Mouse (Mus musculus): ENCODE measurements around the gene Ppp1r13b. TPM values are rescaled to one million over a fixed set of nuclear protein-coding genes. Genes with fewer than 3 reads are reported as not detected.
"Not testable (repeated sequence)": the region's sequence is repeated elsewhere in the genome, so short reads cannot be mapped to it uniquely, and the experiment has no call there.

Ppp1r13b gene
- 12.3 and 15.2 TPM in 2 replicates for polyA plus RNA-seq (2015; fragmentation: Nextera tagmentation; extraction: Ambion mirVana)

DNA sequence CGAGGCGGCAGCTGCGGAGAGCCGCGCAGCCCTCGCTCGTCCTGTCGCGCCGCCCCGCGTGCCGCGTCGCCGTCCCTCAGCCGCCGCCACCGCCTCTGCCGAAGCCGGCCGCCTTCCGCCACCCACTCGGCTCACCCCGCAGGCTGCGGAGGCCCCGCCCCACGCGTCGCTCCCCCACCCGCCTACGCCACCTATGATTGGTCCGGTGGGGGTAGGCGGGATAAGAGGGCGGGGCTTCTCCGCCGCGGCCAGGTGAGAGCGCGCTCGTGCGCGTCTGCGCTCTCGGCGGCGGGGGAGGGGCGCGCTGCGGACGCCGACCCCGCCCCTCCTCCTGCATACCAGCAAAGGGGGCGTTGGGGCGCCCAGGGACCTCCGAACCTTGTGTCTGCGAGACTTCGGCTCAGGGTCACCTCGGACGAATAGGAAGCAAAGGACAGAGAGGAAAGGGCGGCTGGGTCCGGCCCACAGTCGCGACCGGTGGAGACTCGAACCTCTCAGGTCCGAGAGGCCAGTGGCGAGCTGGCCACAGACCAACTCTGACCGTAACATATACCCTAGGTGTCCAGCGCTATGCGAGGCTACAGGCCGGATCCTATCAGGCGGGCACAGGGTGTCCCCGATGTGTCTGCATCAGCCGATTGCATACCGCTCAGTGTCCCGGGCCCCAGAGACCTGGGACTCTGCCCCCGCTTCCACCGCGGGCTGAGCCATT, at the start of gene Ppp1r13b:
Gene Ppp1r13b (minus strand): TSS at position 141 of the 712 bp plus-strand sequence.
- under 1% methylated on average over 79 of the region's 80 CpGs for WGBS
- Histone ChIP-seq H3K27me3 (peaks cover 32% of the 10 kb centered on the region), H3K27ac (peak within 1 kb of the TSS; percentile 84)

DNA sequence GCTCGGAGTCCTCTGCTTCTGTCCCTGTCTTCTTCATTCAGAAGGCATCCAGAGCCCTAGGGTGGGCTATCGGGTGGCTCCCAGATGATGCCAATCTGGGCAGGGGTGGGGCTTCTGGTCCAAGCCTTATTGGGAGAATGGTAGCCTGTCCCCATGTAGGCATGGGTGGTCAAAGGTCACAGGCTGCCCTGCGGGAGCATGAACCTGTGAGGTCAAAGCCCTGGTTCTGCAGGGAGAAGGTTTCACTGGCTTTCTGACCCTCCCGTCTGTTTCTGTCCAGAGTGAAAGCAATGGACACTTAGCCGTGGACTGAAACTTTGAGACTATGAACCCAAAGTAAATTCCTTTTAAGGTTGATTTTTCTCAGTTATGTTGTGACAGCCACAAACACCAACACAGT, 48.3 kb upstream of the Ppp1r13b start:
- WGBS, result 56% methylated on average over 5 of the region's 5 CpGs
- H3K27me3 ChIP-seq, result no peaks in the 10 kb centered on the region
- H3K9me3 ChIP-seq, result no peaks in the 10 kb centered on the region
- H3K27ac ChIP-seq, result no peak overlapping the region
- no peak overlapping the region for H3K4me3 ChIP-seq
- no peak for ATAC-seq (ENCODE audit: insufficient number of reproducible peaks, insufficient read depth, low FRiP score, low TSS enrichment, low read depth)
- no peak overlapping the region for H3K4me2 ChIP-seq
- peaks cover 21% of the 10 kb centered on the region for H3K36me3 ChIP-seq
- H3K4me1 ChIP-seq, result peaks cover 15% of the 10 kb centered on the region
- H3K9ac ChIP-seq, result no peak overlapping the region

More for the DNA sequence above, at the start of gene Ppp1r13b:
- Histone ChIP-seq H3K9me3 (no peaks in the 10 kb centered on the region), H3K36me3 (no peaks in the 10 kb centered on the region), H3K9ac (peak within 1 kb of the TSS; percentile 85), H3K4me1 (peaks cover 17% of the 10 kb centered on the region), H3K4me3 (peak within 1 kb of the TSS; percentile 83), H3K4me2 (peak within 1 kb of the TSS; percentile 90)
- ATAC-seq (ENCODE audit: insufficient number of reproducible peaks, insufficient read depth, low FRiP score, low TSS enrichment, low read depth), result peak; percentile 94

- no peaks in the 10 kb centered on the region for H3K9me3 ChIP-seq
- ATAC-seq (ENCODE audit: insufficient number of reproducible peaks, insufficient read depth, low FRiP score, low TSS enrichment, low read depth), result no peak
- no peaks in the 10 kb centered on the region for H3K27me3 ChIP-seq
- peak overlapping the region; percentile 60; the same call in 1 of the 2 replicates for H3K27ac ChIP-seq
- H3K4me1 ChIP-seq, result peaks cover 11% of the 10 kb centered on the region
- WGBS, result 28% methylated on average over 5 of the region's 5 CpGs
- H3K4me2 ChIP-seq, result no peak overlapping the region
- no peak overlapping the region for H3K4me3 ChIP-seq
- H3K9ac ChIP-seq, result no peak overlapping the region
- H3K36me3 ChIP-seq, result no peaks in the 10 kb centered on the region
These were observed 43.8 kb upstream of the Ppp1r13b start for GRCm38 (mm10) chr12:111951701-111952100.

DNA sequence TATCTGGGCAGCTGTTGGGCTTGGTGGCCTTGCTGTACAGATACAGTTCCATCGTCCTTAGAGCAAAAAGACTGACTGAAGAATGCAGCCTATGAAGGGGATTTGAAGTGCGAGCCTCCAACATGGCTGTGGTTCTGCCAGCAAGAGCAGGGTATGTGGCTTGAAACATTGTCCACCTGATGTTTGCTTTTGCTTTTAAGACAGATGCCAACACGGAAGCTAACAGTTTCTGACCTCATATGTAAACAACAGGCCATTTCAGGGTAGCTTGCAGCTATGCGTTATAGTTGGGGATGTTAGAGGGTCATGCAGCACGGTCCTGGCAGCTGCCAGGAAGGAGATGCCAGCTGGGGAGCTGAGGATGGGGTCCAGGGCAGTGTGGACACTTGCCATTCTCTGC, 42.6 kb upstream of the Ppp1r13b start:
- Histone ChIP-seq H3K4me2 (no peak overlapping the region), H3K9ac (no peak overlapping the region), H3K4me3 (no peak overlapping the region), H3K27ac (no peak overlapping the region), H3K27me3 (no peaks in the 10 kb centered on the region), H3K4me1 (peaks cover 15% of the 10 kb centered on the region), H3K36me3 (no peaks in the 10 kb centered on the region), H3K9me3 (no peaks in the 10 kb centered on the region)
- no peak for ATAC-seq (ENCODE audit: insufficient number of reproducible peaks, insufficient read depth, low FRiP score, low TSS enrichment, low read depth)
- 84% methylated on average over 5 of the region's 5 CpGs for whole genome bisulfite sequencing

DNA sequence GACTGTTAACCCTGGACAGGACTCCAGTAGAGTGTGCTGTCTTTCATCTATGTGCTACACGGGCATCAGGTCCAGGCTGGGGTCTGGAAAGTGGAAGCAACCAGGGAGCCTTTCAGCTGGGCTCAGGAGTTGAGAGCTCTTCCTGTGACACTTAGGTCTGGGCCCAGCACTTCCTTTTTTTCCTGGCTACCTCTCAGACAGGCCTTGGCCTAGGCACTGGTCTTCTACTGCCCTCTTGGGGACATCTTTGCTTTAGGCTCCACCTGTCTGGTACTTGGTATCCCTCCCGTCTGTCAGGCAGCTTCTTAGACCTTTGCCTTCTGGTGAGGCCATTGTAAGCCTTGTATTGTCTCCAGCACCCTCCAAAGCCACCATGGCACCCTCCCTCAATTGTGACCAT, 38.8 kb upstream of the Ppp1r13b start:
- no peak overlapping the region for H3K4me3 ChIP-seq
- peaks cover 19% of the 10 kb centered on the region for H3K4me1 ChIP-seq
- H3K9ac ChIP-seq, result no peak overlapping the region
- ATAC-seq (ENCODE audit: insufficient number of reproducible peaks, insufficient read depth, low FRiP score, low TSS enrichment, low read depth), result no peak
- H3K9me3 ChIP-seq, result no peaks in the 10 kb centered on the region
- H3K27me3 ChIP-seq, result no peaks in the 10 kb centered on the region
- 0 out of 2 replicates have a peak overlapping the region, but pooled peaks have one; percentile 22 for H3K27ac ChIP-seq
- no peak overlapping the region for H3K4me2 ChIP-seq
- H3K36me3 ChIP-seq, result no peaks in the 10 kb centered on the region
- 41% methylated on average over 2 of the region's 2 CpGs for WGBS

DNA sequence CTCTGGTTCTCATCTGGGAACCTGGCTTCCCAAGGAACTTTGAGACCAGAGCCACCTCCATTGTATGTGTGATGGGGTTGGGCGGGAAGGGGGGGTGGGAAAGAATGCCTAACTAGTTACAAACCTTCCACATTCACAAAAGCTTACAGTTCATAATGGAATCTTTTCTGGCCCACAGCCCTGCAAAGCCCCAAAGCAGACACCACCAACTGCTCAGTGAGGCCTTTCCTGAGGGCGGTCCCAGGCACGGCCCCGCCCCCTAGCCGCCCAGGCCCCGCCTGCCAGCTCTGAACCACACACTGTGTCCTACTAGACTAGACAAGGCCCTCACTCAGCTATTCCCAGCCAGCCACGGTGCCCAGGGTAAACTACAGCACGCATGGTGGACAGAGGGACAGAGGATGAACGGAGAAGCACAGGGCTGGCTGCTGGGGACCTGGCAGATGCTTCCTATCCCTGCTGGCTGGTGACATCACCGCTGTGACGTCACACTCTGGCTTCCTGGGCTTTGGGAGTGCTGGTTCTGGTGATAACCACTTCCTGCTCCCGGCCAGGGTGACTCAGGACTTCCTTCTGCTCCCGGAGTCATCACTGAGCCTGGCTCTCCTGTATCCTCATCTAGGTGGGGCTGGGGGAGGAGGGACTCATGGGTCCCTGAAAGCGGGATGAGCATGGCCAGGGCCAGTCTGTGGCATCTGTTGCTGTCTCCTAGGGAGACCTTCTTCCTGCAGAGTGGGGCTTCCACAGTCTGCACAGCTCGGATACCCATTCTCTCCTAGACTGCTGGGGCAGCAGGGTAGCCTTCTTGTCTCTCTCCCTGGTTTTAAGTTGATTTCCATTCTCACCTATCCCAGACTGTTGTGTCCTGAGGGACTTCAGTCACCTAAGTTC, 38.1 kb upstream of the Ppp1r13b start:
- not testable (repeated sequence) for H3K36me3 ChIP-seq, H3K4me2 ChIP-seq, H3K4me3 ChIP-seq, H3K9ac ChIP-seq, H3K9me3 ChIP-seq, H3K27me3 ChIP-seq
- peak; percentile 52 for ATAC-seq (ENCODE audit: insufficient number of reproducible peaks, insufficient read depth, low FRiP score, low TSS enrichment, low read depth)
- Histone ChIP-seq H3K4me1 (peaks cover 14% of the 10 kb centered on the region), H3K27ac (peak overlapping the region; percentile 77)
- WGBS, result 70% methylated on average over 12 of the region's 15 CpGs

GRCm38 (mm10) chr12:111945115-111945514, 37.2 kb upstream of the Ppp1r13b start:
- Histone ChIP-seq H3K4me2 (no peak overlapping the region), H3K9me3 (no peaks in the 10 kb centered on the region), H3K4me1 (peaks cover 15% of the 10 kb centered on the region), H3K4me3 (no peak overlapping the region), H3K27me3 (no peaks in the 10 kb centered on the region), H3K9ac (peak overlapping the region; percentile 6; the same call in 1 of the 2 replicates), H3K27ac (peak overlapping the region; percentile 77), H3K36me3 (no peaks in the 10 kb centered on the region)
- ATAC-seq (ENCODE audit: insufficient number of reproducible peaks, insufficient read depth, low FRiP score, low TSS enrichment, low read depth), result no peak
- 36% methylated on average over 8 of the region's 8 CpGs for WGBS

DNA sequence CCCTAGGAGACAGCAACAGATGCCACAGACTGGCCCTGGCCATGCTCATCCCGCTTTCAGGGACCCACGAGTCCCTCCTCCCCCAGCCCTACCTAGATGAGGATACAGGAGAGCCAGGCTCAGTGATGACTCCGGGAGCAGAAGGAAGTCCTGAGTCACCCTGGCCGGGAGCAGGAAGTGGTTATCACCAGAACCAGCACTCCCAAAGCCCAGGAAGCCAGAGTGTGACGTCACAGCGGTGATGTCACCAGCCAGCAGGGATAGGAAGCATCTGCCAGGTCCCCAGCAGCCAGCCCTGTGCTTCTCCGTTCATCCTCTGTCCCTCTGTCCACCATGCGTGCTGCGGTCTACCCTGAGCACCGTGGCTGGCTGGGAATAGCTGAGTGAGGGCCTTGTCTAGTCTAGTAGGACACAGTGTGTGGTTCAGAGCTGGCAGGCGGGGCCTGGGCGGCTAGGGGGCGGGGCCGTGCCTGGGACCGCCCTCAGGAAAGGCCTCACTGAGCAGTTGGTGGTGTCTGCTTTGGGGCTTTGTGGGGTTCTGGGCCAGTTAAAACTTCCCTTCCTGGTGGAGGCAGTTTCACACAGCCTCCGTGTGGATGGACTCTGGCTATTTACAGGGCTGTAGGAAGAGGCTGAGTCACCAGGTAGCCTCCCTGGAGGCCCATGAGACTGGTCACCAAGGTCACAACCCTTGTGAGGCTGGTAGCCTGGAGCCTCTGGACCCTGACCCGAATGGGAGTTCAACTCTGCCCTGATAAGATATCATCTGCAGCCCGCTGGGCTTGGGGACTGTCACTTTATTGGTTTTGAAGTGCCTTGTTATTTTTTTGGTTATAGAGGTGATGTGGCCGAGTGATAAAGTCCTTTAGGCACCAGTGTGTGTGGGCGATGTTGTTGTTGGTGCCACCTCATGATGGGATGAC, 36.4 kb upstream of the Ppp1r13b start:
- peak; percentile 57 for ATAC-seq (ENCODE audit: insufficient number of reproducible peaks, insufficient read depth, low FRiP score, low TSS enrichment, low read depth)
- not testable (repeated sequence) for H3K36me3 ChIP-seq, H3K4me3 ChIP-seq, H3K4me2 ChIP-seq, H3K9me3 ChIP-seq, H3K9ac ChIP-seq, H3K27me3 ChIP-seq
- 67% methylated on average over 17 of the region's 20 CpGs for WGBS
- H3K4me1 ChIP-seq, result peaks cover 20% of the 10 kb centered on the region
- 0 out of 2 replicates have a peak overlapping the region, but pooled peaks have one; percentile 77 for H3K27ac ChIP-seq

- Histone ChIP-seq H3K4me2 (no peak overlapping the region), H3K4me3 (no peak overlapping the region), H3K27ac (peak overlapping the region; percentile 39; the same call in 1 of the 2 replicates), H3K9ac (no peak overlapping the region), H3K27me3 (no peaks in the 10 kb centered on the region), H3K36me3 (no peaks in the 10 kb centered on the region), H3K9me3 (no peaks in the 10 kb centered on the region), H3K4me1 (peaks cover 28% of the 10 kb centered on the region)
- WGBS, result 64% methylated on average over 10 of the region's 10 CpGs
- ATAC-seq (ENCODE audit: insufficient number of reproducible peaks, insufficient read depth, low FRiP score, low TSS enrichment, low read depth), result no peak
These were observed 35.6 kb upstream of the Ppp1r13b start for GRCm38 (mm10) chr12:111943421-111944064.

- H3K4me3 ChIP-seq, result no peak overlapping the region
- H3K27me3 ChIP-seq, result no peaks in the 10 kb centered on the region
- no peaks in the 10 kb centered on the region for H3K9me3 ChIP-seq
- ATAC-seq (ENCODE audit: insufficient number of reproducible peaks, insufficient read depth, low FRiP score, low TSS enrichment, low read depth), result peak; percentile 69
- 0 out of 2 replicates have a peak overlapping the region, but pooled peaks have one; percentile 32 for H3K9ac ChIP-seq
- H3K4me2 ChIP-seq, result peak overlapping the region; percentile 7; the same call in 1 of the 2 replicates
- H3K4me1 ChIP-seq, result peaks cover 47% of the 10 kb centered on the region
- WGBS, result 19% methylated on average over 1 of the region's 1 CpGs
- no peaks in the 10 kb centered on the region for H3K36me3 ChIP-seq
- H3K27ac ChIP-seq, result peak overlapping the region; percentile 92
These were observed 30.8 kb upstream of the Ppp1r13b start for GRCm38 (mm10) chr12:111938623-111939177.
